Mouse (Mus musculus): ENCODE measurements around the gene Pramef25. TPM values are rescaled to one million over a fixed set of nuclear protein-coding genes. Genes with fewer than 3 reads are reported as not detected.
"Not testable (repeated sequence)": the region's sequence is repeated elsewhere in the genome, so short reads cannot be mapped to it uniquely, and the experiment has no call there.

The Pramef25 gene
- polyA plus RNA-seq (2012; rRNA removed), result not detected in 2 replicates

DNA sequence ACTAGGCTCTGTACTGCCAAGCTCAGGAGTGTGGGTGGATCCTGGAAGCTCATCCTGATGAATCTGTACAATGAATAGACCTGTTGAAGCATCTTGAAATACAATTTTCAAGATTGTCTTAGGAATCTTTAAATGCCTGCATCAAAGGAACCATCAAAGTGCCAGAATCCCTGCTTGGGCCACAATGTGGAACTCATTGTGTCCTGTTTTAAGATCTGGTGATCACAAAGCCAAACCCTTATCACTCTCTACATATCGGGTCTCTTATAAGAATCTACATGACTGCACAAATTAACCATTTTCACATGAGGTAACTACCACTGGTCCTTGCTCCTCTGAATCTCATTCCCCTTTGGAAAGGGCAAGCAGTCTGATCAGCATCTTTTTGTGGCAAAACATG is at the start of gene Pramef25:
Pramef25 (minus strand) TSS at position 101 of the 400 bp plus-strand sequence.
- H3K4me1 ChIP-seq (ENCODE audit: control insufficient read depth, insufficient read depth, low read length); H3K4me3 ChIP-seq (ENCODE audit: insufficient read depth, low read length); H3K27ac ChIP-seq (ENCODE audit: insufficient read depth, low read length): not testable (repeated sequence)

DNA sequence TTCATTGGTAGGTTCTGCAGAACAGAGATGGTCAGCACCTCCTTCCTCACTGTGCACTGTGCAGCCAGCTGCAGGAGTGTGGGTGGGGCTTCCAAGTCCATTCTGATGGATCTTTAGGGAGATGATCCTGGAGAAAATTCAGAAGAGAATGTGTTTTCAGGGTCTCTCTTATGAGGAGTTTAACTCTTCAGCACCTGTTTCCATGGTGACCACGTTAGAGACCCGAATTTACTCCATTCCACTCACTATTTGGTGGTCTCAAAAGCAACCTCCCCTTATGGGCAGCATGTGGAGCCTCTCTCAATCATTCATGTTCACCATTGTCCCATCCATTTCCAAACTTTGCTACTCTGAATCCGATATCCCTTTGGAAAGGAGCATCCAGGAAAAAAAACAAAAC is 43.5 kb upstream of the Pramef25 start, which contains the start of gene Pramef17:
Pramef17 (minus strand) TSS at position 101 of the 400 bp plus-strand sequence.
- not testable (repeated sequence) for H3K27ac ChIP-seq (ENCODE audit: insufficient read depth, low read length); H3K4me3 ChIP-seq (ENCODE audit: insufficient read depth, low read length); H3K4me1 ChIP-seq (ENCODE audit: control insufficient read depth, insufficient read depth, low read length)

DNA sequence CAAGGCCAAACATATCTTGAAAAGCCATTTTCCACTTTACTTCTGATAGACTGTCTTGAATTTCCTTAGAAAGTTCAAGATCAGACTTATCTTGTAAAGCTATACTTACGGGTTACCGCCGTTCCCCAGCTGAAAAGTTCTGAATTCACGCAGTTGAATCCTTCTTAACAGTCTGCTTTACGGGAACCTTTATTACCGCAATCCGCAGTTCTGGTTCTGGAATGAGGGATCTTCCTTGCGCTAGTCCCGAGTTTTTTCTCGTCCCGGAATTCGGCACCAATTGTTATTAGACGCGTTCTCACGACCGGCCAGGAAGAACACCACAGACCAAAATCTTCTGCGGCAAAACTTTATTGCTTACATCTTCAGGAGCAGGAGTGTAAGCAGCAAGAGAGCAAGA is 37.3 kb upstream of the Pramef25 start:
- H3K4me3 ChIP-seq (ENCODE audit: insufficient read depth, low read length); H3K4me1 ChIP-seq (ENCODE audit: control insufficient read depth, insufficient read depth, low read length); H3K27ac ChIP-seq (ENCODE audit: insufficient read depth, low read length): not testable (repeated sequence)

DNA sequence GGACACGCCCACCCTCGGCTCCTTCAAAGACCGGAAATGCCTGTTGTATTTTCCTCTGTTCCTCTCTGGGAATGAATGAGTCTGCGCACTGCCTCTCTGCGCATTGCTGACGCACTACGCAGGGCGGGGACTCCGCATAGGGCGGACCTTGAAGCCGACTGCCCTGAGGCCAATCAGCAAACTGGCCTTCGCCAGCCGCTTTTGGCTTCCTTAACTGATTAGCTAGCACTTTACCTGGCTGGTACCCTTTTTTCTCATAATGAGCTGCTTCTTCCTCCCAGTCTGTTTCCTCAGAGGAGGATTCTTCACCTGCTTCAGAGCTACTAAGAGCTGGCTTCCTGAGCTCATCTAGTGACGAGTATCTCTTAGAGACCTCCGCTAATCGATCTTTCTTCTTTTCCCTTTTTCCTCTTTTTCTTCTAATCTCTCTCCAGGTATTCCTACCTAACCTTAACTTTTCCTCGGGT is 36.7 kb upstream of the Pramef25 start:
- H3K4me3 ChIP-seq (ENCODE audit: insufficient read depth, low read length); H3K4me1 ChIP-seq (ENCODE audit: control insufficient read depth, insufficient read depth, low read length); H3K27ac ChIP-seq (ENCODE audit: insufficient read depth, low read length): not testable (repeated sequence)

DNA sequence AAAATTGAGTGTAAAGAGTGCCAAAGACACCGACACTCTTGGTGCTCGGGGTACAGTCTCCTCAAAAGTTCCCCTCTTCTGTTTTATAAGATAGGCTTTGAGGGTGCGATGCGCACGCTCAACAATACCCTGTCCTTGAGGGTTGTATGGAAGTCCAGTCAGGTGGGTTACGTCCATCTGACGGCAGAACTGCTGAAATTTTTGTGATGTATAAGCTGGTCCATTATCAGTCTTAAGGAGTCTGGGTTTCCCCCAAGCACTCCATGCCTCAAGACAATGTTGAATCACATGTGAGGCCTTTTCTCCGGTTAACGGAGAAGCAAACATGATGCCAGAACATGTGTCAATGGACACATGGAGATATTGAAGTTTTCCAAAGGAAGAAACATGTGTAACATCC is 34.9 kb upstream of the Pramef25 start:
- not testable (repeated sequence) for H3K27ac ChIP-seq (ENCODE audit: insufficient read depth, low read length)

DNA sequence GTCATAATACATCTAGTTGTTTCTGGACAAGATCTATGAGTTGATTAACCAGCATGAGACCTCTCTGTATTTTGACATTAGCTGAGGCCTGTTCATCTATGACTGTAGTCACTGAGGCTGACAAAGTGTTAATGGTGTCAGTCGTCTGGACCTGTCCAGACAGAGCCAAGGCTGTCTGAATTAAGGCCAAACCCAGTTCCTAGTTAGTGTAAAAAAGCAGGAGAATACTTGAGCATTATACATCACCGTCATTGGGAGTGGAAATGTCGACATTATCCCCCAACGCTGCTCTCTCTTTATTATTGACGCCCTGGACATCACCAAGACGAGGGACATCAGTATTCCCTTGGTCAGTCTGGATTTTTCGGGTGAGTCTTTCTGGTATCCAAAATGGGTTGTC is 34.3 kb upstream of the Pramef25 start:
- not testable (repeated sequence) for H3K4me1 ChIP-seq (ENCODE audit: control insufficient read depth, insufficient read depth, low read length); H3K27ac ChIP-seq (ENCODE audit: insufficient read depth, low read length); H3K4me3 ChIP-seq (ENCODE audit: insufficient read depth, low read length)

More for the DNA sequence above, 34.9 kb upstream of the Pramef25 start:
- H3K4me3 ChIP-seq (ENCODE audit: insufficient read depth, low read length); H3K4me1 ChIP-seq (ENCODE audit: control insufficient read depth, insufficient read depth, low read length): not testable (repeated sequence)

DNA sequence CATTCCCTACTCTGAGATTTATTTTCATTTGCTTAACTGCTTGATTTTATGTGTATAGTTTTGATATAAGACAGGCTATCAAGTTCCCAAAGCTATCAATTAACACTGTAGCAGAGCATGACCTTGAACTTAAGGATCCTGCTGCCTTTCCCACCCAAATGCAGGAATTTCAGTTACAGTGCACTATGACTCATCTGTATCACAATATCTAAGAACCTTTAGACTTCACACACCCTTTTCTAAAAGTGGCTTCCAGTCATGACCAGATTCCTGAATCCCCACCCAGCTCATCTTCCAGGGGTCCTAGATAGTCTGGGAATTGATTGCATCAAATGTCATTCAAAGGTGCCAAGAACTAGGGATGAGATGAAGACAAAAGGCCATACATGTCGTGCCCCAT is 32.6 kb upstream of the Pramef25 start:
- H3K4me1 ChIP-seq (ENCODE audit: control insufficient read depth, insufficient read depth, low read length); H3K4me3 ChIP-seq (ENCODE audit: insufficient read depth, low read length); H3K27ac ChIP-seq (ENCODE audit: insufficient read depth, low read length): not testable (repeated sequence)

DNA sequence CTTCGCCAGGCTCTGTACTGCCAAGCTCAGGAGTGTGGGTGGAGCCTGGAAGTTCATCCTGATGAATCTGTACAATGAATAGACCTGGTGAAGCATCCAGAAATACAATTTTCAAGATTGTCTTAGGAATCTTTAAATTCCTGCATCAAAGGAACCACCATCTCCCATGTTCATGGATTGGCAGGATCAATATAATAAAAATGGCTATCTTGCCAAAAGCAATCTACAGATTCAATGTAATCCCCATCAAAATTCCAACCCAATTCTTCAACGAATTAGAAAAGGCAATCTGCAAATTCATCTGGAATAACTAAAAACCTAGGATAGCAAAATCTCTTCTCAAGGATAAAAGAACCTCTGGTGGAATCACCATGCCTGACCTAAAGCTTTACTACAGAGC is 16.0 kb upstream of the Pramef25 start, which contains the start of gene Gm13101:
Gm13101 (minus strand) TSS at position 101 of the 400 bp plus-strand sequence.
- H3K27ac ChIP-seq (ENCODE audit: insufficient read depth, low read length); H3K4me1 ChIP-seq (ENCODE audit: control insufficient read depth, insufficient read depth, low read length); H3K4me3 ChIP-seq (ENCODE audit: insufficient read depth, low read length): not testable (repeated sequence)

DNA sequence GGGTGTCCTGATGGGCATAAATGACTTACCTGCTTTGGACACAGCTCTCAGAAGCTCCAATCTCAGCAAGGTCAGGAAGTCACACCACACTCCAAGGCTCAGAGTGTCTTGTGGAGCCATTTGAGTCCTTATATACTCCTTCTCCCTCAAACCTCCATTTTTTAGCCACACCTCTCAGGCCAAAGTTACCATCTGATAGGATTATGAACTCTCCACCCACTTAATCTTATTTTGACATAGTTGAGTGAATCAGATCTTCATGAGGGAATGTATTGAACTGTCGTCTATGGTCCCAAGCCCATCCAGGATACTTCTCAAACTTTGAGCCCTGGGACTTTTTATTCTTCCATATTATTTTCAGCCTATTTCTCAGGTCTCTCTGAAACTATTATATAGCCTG is 50.5 kb downstream of the Pramef25 start, which contains the start of gene Pramef6:
Pramef6 (minus strand) TSS at position 101 of the 400 bp plus-strand sequence.
- not testable (repeated sequence) for H3K4me1 ChIP-seq (ENCODE audit: control insufficient read depth, insufficient read depth, low read length); H3K27ac ChIP-seq (ENCODE audit: insufficient read depth, low read length); H3K4me3 ChIP-seq (ENCODE audit: insufficient read depth, low read length)

Other genes starting within 250 kb of the Pramef25 start
- not detected in 2 replicates for gene Gm13089, start 248.3 kb downstream of the Pramef25 start, polyA plus RNA-seq (2012; rRNA removed)
- gene Gm13078, start 231.6 kb downstream of the Pramef25 start, polyA plus RNA-seq (2012; rRNA removed), result not detected in 2 replicates
- not detected in 2 replicates for gene Gm13023, start 161.7 kb downstream of the Pramef25 start, polyA plus RNA-seq (2012; rRNA removed)
- not detected in 2 replicates for gene Gm13084, start 134.9 kb downstream of the Pramef25 start, polyA plus RNA-seq (2012; rRNA removed)
- not detected in 2 replicates for gene Gm13103, start 104.5 kb downstream of the Pramef25 start, polyA plus RNA-seq (2012; rRNA removed)
- gene Pramef6, start 50.6 kb downstream of the Pramef25 start, polyA plus RNA-seq (2012; rRNA removed), result not detected in 2 replicates
- gene Gm13101, start 15.9 kb upstream of the Pramef25 start, polyA plus RNA-seq (2012; rRNA removed), result not detected in 2 replicates
- not detected in 2 replicates for gene Pramef17, start 43.4 kb upstream of the Pramef25 start, polyA plus RNA-seq (2012; rRNA removed)
- not detected in 2 replicates for gene Pramel4, start 108.1 kb upstream of the Pramef25 start, polyA plus RNA-seq (2012; rRNA removed)
- not detected in 2 replicates for gene Gm13102, start 155.5 kb upstream of the Pramef25 start, polyA plus RNA-seq (2012; rRNA removed)
- not detected in 2 replicates for gene Oog3, start 211.6 kb upstream of the Pramef25 start, polyA plus RNA-seq (2012; rRNA removed)
- not detected in 2 replicates for gene Oog2, start 239.7 kb upstream of the Pramef25 start, polyA plus RNA-seq (2012; rRNA removed)